Mouse (Mus musculus): ENCODE data around the gene Snorc. TPM values are rescaled to one million over a fixed set of nuclear protein-coding genes. Genes with fewer than 3 reads are reported as not detected.

Snorc gene
- polyA plus RNA-seq, 1 experiment: 0.52 TPM

- DNase-seq (ENCODE audit: extremely low spot score in 1 of 2, low spot score in 1 of 2): no peak
Measured at GRCm38 (mm10) chr1:87509561-87510165, 39.6 kb downstream of the Snorc start, which contains the start of gene Neu2. TSS of gene Neu2 (plus strand) at chr1:87509889.

GRCm38 (mm10) chr1:87510166-87510691, 40.2 kb downstream of the Snorc start:
- peak in 1 of 2 experiments; percentile 67 for DNase-seq (ENCODE audit: extremely low spot score in 1 of 2, low spot score in 1 of 2)

GRCm38 (mm10) chr1:87510845-87511244, 40.8 kb downstream of the Snorc start:
- DNase-seq (ENCODE audit: extremely low spot score in 1 of 2, low spot score in 1 of 2): no peak

- DNase-seq (ENCODE audit: extremely low spot score in 1 of 2, low spot score in 1 of 2): no peak
Measured at GRCm38 (mm10) chr1:87520467-87520866, 50.4 kb downstream of the Snorc start.

GRCm38 (mm10) chr1:87521523-87521922, 51.5 kb downstream of the Snorc start:
- DNase-seq (ENCODE audit: extremely low spot score in 1 of 2, low spot score in 1 of 2): no peak

GRCm38 (mm10) chr1:87525041-87525440, 55.0 kb downstream of the Snorc start:
- DNase-seq (ENCODE audit: extremely low spot score in 1 of 2, low spot score in 1 of 2): no peak

Other genes with a start within 250 kb of the Snorc start
- gene Efhd1, start 205.9 kb upstream of the Snorc start, polyA plus RNA-seq (2012; rRNA removed): 27.6 and 29.0 TPM in 2 replicates
- 64.0 and 74.3 TPM in 2 replicates for gene Gigyf2, start 143.3 kb upstream of the Snorc start, polyA plus RNA-seq (2012; rRNA removed)
- 2.5 and 3.5 TPM in 2 replicates for gene Kcnj13, start 75.5 kb upstream of the Snorc start, polyA plus RNA-seq (2012; rRNA removed)
- 7.0 and 8.8 TPM in 2 replicates for gene Neu2, start 39.6 kb downstream of the Snorc start, polyA plus RNA-seq (2012; rRNA removed)
- 177 and 210 TPM in 2 replicates for gene Ngef, start 103.6 kb downstream of the Snorc start, polyA plus RNA-seq (2012; rRNA removed)
- 13.1 and 19.8 TPM in 2 replicates for gene Inpp5d, start 150.0 kb downstream of the Snorc start, polyA plus RNA-seq (2012; rRNA removed)

All from frontal cortex, adult 2 months (tissue).